Mouse (Mus musculus): ENCODE data around the gene Ms4a10.

Ms4a10 gene

GRCm38 (mm10) chr19:10974238-10974865 lies at the start of gene Ms4a10:
TSS of gene Ms4a10 (minus strand) at chr19:10974670.
- no peak for DNase-seq

DNA sequence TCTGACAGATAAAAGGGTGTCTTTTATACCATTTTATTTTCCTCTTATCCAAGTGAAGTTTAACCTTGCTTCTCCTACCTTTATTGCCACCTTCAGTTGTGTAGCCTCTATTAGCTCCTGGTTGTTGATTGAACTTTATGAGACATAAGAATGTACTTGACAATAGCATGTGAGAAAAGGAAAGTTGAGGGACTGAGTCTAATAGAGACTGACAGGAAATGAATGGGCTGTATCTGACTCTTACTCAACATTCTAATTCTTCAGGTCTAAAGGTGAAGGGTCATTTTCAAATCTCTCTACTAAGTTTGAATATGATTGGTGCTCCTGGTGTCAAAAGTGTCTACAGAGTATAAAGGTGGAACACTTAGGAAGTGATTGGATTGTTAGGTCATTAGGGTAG lies 47.9 kb upstream of the Ms4a10 start:
- no peak for DNase-seq

DNA sequence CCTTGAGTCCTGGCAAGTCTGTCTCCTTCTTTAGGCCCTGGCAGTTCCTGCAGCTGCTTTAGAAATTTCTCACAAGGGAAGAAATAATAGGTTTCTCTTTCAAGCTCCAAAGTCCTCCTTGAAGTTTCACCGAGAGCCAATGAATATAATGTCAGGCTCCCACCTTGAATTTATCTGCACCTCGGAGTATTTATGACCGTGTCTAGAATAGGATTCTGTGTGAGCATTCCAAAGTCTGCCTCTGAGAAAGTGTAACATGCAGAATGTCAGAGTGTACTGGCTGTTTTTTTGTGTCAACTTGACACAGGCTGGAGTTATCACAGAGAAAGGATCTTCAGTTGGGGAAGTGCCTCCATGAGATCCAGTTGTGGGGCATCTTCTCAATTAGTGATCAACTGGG lies 43.4 kb upstream of the Ms4a10 start, which contains the start of gene Ms4a18:
Ms4a18 (minus strand) TSS at position 141 of the 400 bp plus-strand sequence.
- DNase-seq: no peak

GRCm38 (mm10) chr19:11017251-11017650 lies 42.8 kb upstream of the Ms4a10 start:
- DNase-seq: no peak

GRCm38 (mm10) chr19:11015998-11016397 lies 41.5 kb upstream of the Ms4a10 start:
- no peak for DNase-seq

- DNase-seq: no peak
Measured at GRCm38 (mm10) chr19:11015468-11015867, 41.0 kb upstream of the Ms4a10 start.

GRCm38 (mm10) chr19:10993150-10993549 lies 18.7 kb upstream of the Ms4a10 start, which contains the start of gene Ms4a15:
TSS of gene Ms4a15 (minus strand) at chr19:10993250.
- no peak for DNase-seq

DNA sequence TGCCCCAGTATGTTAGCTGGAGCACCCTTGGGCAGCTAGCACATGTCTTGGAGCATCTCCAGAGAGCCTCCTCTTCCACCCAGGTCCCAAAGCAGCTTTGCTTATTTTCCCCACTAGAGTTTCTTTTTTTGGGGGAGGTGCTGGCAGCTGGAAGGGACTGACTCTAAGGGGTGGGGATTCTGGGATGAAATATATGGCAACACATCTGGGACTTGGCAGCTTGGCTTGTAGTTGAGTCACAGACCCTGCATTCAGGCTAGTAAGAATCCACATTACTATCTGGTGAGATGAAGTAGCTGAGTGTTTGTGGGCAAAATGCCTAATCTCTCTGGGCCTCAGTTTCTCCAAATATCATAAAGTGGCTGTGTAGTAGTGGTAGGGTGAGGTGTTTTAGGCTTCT lies 17.4 kb upstream of the Ms4a10 start:
- no peak for DNase-seq

GRCm38 (mm10) chr19:10990751-10991150 lies 16.3 kb upstream of the Ms4a10 start:
- DNase-seq: no peak

DNA sequence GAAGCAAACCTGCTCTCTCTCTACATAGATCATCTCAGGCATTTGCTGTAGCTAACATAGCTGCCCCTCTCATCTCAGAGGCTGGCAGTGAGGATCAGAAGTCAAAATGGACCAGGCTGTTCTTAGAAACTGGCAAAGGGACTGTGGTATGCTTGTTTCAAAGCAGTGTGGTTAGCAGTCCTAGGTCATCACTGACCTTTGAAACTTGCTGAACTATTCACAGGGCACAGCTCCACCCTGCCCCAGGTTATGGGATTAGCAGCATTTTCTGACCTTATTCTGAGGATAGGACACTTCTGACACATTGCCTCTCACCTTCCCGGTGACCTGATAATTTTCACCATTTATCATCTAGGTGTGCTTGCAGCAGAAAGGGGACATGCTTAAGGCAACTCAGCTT lies 14.1 kb upstream of the Ms4a10 start:
- DNase-seq: no peak

- DNase-seq: no peak
Measured at GRCm38 (mm10) chr19:10985889-10986288, 11.4 kb upstream of the Ms4a10 start.

GRCm38 (mm10) chr19:10984551-10984950 lies 10.1 kb upstream of the Ms4a10 start:
- DNase-seq: no peak

DNA sequence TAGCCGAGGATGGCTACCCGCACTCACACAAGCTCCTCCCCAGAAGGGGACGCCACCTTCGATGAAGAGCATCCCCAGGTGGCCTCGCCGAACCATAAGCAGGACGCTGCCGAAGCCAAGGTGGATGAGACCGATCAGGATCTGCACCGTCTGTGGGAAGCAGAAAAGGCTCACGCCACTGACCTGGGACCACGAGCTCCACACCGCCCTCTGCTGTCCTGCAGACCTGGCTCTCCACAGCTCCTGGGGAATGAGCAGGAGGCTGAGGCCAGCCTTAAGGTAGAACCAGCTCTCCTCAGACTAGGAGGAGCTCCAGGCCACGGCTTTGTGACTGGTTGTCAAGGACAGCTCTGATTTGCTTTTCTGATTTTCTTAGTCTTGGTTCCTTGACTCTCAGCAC lies 8.7 kb upstream of the Ms4a10 start:
- DNase-seq: peak; percentile 29

DNA sequence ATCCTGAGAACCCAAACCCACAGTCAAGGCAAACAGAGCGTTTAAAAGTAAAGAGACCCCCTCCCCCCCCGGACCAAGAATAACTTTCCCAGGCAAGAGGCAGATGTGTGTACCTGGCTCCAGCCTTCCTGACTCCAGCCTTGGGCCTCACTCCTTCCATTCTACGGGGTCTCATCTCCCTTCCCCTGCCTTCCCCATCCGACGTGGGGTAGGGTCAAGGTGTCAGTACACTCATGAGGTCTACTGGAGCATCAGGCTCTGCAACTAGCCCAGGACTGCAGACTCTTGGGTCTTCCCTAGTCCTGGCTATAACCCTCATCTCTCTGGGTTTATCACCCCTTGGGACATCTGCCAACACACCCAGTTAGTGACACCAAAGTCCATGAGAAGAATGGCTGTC lies 5.7 kb upstream of the Ms4a10 start:
- no peak for DNase-seq

- DNase-seq: peak; percentile 81
Measured at GRCm38 (mm10) chr19:10979184-10980168, 5.0 kb upstream of the Ms4a10 start.

DNA sequence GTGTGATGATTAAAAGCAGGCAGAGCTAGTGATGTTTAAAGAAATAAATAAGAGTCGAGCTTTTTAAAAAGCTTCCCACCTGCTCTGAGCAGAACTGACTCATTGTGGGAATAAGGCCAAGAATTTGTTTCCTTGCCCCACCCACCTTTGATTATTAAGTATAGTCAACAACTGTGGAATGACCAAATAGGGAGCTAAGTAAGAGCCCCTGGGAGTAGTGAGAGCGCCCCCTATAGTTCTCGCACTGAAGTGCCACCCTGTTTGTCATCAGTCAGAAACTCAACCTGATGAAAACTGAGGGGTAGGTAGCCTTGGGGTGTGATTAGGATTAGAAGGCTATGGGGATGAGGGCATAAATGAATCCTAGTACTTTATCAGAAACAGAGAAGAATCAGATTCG lies 1.8 kb upstream of the Ms4a10 start:
- no peak for DNase-seq

- DNase-seq: no peak
Measured at GRCm38 (mm10) chr19:10975187-10975586, 717 bp upstream of the Ms4a10 start.

DNA sequence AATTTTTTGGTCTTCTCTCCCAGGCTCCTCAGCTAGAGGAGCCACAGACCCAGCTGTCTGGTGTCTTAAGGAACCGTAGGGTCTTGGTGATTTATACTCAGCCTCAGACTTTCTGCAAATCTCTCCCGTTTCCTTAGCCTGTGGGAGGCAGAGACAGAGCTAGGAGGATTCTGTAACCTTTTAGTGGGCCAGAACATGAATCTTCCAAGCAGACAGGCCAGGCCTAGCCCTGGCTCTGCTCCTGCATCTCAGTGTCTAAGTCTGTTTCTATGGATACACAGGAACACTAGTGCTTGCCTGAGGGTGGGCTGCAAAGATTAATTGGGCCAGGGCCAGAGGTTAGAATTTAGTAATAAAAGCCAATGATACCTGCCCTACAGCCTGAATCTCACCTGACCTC lies 1.3 kb downstream of the Ms4a10 start:
- DNase-seq: no peak

DNA sequence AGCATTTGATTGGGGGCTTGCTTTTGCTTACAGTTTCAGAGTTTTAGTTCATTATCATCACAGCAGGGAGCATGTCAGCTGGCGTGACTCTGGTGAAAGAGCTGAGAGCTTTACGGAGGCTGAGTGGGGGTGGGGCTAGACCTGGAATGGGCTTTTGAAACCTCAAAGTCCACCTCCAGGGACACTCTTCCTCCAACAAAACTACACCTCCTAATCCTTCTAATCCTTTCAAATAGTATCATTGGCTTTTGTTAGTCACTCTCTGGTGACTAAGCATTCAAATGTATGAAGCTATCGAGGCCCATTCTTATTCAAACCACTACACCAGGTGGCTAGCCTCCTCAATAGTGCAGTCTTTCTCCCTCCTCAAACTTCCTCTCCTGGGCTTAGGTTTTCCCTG lies 1.8 kb downstream of the Ms4a10 start:
- no peak for DNase-seq

GRCm38 (mm10) chr19:10970457-10970856 lies 4.0 kb downstream of the Ms4a10 start:
- no peak for DNase-seq

DNA sequence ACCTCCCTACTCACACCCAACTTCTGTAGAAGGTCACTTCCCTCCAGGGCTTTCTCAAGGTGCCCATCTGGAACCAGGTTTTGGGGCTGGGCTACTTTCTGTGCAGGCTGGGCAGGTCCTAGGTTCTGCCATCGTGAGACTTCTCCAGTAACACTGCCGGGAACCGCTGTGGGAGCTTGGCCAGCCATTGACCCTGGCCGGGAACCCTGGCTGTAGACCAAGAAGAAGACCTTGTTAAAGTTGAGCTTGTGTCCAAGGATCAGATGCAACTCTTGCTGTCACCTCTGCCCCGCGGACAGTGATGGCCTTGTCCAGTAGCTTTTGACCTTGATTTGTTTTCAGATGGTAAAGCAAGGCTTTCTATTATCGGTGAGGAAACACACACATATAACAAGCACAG lies 5.9 kb downstream of the Ms4a10 start:
- DNase-seq: no peak

DNA sequence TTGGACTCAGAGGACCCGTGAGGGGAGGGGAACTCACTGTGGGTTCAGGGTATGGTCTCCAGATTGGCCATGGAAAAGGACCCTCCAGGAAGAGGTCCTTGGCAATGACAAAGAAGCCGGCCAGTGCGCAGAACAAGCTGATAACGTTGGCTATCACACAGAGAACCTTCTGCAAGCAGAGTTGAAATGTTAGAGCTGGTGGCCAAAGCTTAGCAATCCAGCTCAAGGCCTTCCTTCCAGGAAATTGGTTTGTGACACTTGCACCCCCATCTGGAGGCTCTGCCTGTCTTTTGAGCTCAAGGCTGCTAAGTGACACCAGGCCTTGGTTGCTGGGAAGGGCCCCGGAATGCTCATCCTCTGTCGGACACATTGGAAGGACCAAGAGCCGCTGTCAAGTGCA lies 8.7 kb downstream of the Ms4a10 start:
- DNase-seq: no peak

GRCm38 (mm10) chr19:10959978-10960346 lies 14.5 kb downstream of the Ms4a10 start:
- DNase-seq: no peak
